Mouse (Mus musculus): ENCODE results near the gene Spag16. TPM values are rescaled to one million over a fixed set of nuclear protein-coding genes. Genes with fewer than 3 reads are reported as not detected.
"Not testable (repeated sequence)": the region's sequence is repeated elsewhere in the genome, so short reads cannot be mapped to it uniquely, and the experiment has no call there.

The Spag16 gene
- not detected in 2 replicates for polyA plus RNA-seq (2012; rRNA removed)

GRCm38 (mm10) chr1:69826806-69827703 lies at the start of gene Spag16:
TSS of gene Spag16 (plus strand) at chr1:69826970.
- no peak for DNase-seq (ENCODE audit: low read depth, low spot score)
- 14% methylated on average over 38 of the region's 38 CpGs for WGBS

- DNase-seq (ENCODE audit: low read depth, low spot score): peak; percentile 37
- 3% methylated on average over 6 of the region's 6 CpGs for WGBS
These were observed 41.6 kb upstream of the Spag16 start for GRCm38 (mm10) chr1:69785129-69785528.

DNA sequence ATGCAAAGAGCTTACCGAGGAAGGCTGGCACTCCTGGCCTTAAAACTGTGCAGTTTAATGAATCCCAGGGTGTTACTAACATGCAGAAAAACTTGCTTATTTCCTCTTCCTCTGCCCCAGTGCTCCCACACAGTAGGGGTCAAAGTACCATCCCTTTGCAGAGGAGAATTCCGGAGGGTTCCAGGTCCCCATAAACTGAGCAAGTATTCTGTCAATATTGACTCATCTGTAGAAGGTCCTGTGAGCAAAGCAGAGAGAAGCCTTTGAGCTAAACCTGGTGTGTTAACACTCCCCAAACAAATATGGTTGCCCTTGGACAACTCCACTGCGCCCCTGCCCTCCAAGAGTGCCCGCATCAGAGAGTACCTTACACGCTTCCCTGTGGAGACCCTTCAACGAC lies 40.1 kb upstream of the Spag16 start:
- WGBS: 20% methylated on average over 6 of the region's 6 CpGs
- DNase-seq (ENCODE audit: low read depth, low spot score): peak; percentile 32

DNA sequence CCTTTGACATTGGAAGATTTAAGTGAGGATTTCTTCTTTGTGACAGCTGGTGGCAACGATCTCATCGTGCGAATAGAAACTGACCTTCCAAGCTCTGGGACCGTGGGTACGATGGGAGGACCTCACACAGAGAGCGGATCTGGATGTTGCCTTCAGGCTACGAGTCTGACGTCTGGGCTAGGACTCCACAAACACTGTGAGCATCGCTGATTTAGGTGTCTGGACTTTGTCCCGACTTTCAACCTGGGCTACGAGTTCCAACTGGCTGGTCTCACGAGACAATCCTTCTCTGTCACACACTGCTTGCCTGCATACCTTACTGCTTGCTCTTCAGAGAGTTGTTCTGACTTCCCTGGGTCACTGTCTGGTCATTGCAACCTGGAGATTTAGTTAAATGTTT lies 39.4 kb upstream of the Spag16 start:
- no peak for DNase-seq (ENCODE audit: low read depth, low spot score)
- 33% methylated on average over 12 of the region's 12 CpGs for WGBS

- peak; percentile 53 for DNase-seq (ENCODE audit: low read depth, low spot score)
- 37% methylated on average over 28 of the region's 28 CpGs for WGBS
These were observed 36.2 kb upstream of the Spag16 start for GRCm38 (mm10) chr1:69790337-69791250.

- WGBS: 70% methylated on average over 7 of the region's 7 CpGs
- no peak for DNase-seq (ENCODE audit: low read depth, low spot score)
These were observed 27.7 kb upstream of the Spag16 start for GRCm38 (mm10) chr1:69798948-69799565.

DNA sequence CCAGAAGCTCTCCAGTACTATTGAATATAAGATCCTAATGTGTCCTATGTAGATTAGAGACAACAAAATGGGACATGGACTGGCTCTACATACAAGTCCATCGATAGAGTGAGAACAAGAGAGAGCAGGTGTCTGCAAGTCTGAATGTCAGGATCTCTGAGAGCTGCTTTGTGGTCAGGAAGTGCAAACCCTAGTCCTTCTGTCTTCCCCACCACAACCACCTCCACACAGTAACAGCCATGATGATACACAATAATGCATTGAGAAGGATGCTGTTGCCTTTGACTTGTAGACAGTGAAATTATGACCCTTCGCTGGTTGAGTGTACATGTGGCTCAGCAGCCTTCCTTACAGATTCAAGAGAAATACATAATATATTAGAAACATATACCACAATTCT lies 16.6 kb upstream of the Spag16 start:
- no peak for DNase-seq (ENCODE audit: low read depth, low spot score)
- 80% methylated on average over 2 of the region's 2 CpGs for WGBS

DNA sequence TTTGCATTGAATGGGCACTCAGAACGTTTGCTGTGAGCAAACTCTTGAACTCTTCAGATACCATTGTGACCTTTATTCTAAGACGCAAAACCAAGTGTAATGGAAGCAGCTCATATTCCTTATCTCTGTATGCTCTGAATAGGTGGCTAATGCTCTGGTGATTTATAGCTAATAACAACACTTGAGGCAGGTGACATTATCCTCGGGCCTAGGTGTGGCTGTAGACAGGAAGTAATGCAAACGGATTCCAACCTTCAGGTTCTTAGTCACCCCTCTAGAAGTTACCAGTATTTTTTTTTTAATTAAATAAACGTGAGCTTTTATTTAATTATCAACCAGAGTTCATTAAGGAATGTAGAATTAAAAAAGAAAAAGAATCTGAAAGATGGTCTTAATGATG lies 1.1 kb upstream of the Spag16 start:
- DNase-seq (ENCODE audit: low read depth, low spot score): not testable (repeated sequence)
- 57% methylated on average over 5 of the region's 5 CpGs for WGBS

GRCm38 (mm10) chr1:69828872-69829479 lies 2.2 kb downstream of the Spag16 start:
- no peak for DNase-seq (ENCODE audit: low read depth, low spot score)
- WGBS: 69% methylated on average over 7 of the region's 7 CpGs

- DNase-seq (ENCODE audit: low read depth, low spot score): no peak
- 83% methylated on average over 1 of the region's 1 CpGs for WGBS
These were observed 3.8 kb downstream of the Spag16 start for GRCm38 (mm10) chr1:69830586-69830985.

GRCm38 (mm10) chr1:69831002-69831401 lies 4.2 kb downstream of the Spag16 start:
- no peak for DNase-seq (ENCODE audit: low read depth, low spot score)
- WGBS: 88% methylated on average over 2 of the region's 2 CpGs

- DNase-seq (ENCODE audit: low read depth, low spot score): not testable (repeated sequence)
- WGBS: 44% methylated on average over 4 of the region's 4 CpGs
These were observed 6.7 kb downstream of the Spag16 start for GRCm38 (mm10) chr1:69833476-69833875.

DNA sequence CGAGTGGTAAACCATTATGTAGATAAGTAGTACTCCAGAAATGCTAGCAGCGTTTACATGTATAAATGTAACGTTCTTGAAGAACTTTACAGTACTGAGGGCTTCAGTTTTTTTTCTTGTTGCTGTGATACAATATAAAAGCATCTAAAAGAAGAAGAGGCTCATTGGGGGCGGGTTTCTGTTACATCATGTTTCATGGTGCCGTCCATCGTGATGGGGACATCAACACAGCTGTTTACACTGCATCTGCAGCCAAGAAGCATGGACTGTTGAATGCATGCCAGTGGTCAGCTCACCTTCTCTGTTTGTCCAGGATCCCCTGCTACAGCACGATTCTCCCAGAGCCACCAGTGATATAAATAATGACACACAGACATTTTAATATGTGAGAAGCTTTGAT lies 26.7 kb downstream of the Spag16 start:
- 56% methylated on average over 7 of the region's 7 CpGs for WGBS
- DNase-seq (ENCODE audit: low read depth, low spot score): no peak

GRCm38 (mm10) chr1:69867776-69868175 lies 41.0 kb downstream of the Spag16 start:
- DNase-seq (ENCODE audit: low read depth, low spot score): no peak
- 82% methylated on average over 4 of the region's 4 CpGs for WGBS

GRCm38 (mm10) chr1:69956606-69957005 lies 129.8 kb downstream of the Spag16 start:
- WGBS: 22% methylated on average over 3 of the region's 3 CpGs
- DNase-seq (ENCODE audit: low read depth, low spot score): no peak

GRCm38 (mm10) chr1:69996874-69997273 lies 170.1 kb downstream of the Spag16 start:
- no peak for DNase-seq (ENCODE audit: low read depth, low spot score)

GRCm38 (mm10) chr1:70012991-70013390 lies 186.2 kb downstream of the Spag16 start:
- 80% methylated on average over 3 of the region's 3 CpGs for WGBS
- no peak for DNase-seq (ENCODE audit: low read depth, low spot score)

- DNase-seq (ENCODE audit: low read depth, low spot score): no peak
- 71% methylated on average over 3 of the region's 3 CpGs for WGBS
These were observed 210.6 kb downstream of the Spag16 start for GRCm38 (mm10) chr1:70037384-70037783.

- WGBS: 25% methylated on average over 1 of the region's 1 CpGs
- DNase-seq (ENCODE audit: low read depth, low spot score): no peak
These were observed 240.6 kb downstream of the Spag16 start for GRCm38 (mm10) chr1:70067404-70067803.

- WGBS: 72% methylated on average over 6 of the region's 6 CpGs
- no peak for DNase-seq (ENCODE audit: low read depth, low spot score)
These were observed 246.7 kb downstream of the Spag16 start for GRCm38 (mm10) chr1:70073440-70073839.
